Mouse (Mus musculus): ENCODE results near the gene Awat2.
"Not testable (repeated sequence)": the region's sequence is repeated elsewhere in the genome, so short reads cannot be mapped to it uniquely, and the experiment has no call there.

The Awat2 gene

DNA sequence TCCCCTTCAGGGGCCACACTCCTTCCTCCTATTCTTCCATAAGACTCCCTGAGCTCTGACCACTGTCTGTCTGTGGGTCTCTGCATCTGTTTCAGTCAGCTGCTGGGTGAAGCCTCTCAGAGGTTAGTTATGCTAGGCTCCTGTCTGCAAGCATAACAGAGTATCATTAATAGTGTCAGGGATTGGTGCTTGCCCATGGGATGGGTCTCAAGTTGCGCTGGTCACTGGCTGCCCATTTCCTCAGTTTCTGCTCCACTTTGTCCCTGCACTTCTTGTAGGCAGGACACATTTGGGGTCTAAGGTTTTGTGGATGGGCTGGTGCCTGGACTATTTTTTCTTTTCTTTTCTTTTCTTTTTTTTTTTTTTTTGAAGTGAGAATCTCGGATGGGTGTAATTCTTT, at the start of gene Awat2:
TSS of gene Awat2 (minus strand) at position 101 of the 400 bp plus-strand sequence.
- not testable (repeated sequence) for DNase-seq (ENCODE audit: low spot score)

GRCm38 (mm10) chrX:100480317-100480716, 37.8 kb upstream of the Awat2 start:
- peak; percentile 26 for DNase-seq (ENCODE audit: low spot score)

GRCm38 (mm10) chrX:100475569-100476223, 33.2 kb upstream of the Awat2 start:
- DNase-seq (ENCODE audit: low spot score), result no peak

DNA sequence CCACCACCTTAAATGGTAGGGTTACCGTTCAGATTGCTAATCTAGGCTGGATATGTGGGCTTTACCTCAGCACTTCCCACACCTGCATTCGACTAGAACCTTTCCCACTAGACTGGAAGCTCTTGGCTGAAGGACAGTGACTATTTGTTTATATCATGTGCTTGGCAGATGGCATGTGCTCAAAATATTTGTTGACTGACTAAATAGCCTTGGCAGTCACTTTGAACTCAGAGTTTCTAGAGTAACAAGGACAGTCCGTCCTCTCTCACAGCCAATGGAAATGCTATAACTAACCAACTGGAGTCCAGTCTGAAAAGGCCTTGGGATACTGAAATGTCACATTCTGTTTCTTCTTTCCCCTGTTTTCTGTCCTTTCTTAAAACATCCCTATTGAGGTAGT, 29.0 kb upstream of the Awat2 start:
- no peak for DNase-seq (ENCODE audit: low spot score)

DNA sequence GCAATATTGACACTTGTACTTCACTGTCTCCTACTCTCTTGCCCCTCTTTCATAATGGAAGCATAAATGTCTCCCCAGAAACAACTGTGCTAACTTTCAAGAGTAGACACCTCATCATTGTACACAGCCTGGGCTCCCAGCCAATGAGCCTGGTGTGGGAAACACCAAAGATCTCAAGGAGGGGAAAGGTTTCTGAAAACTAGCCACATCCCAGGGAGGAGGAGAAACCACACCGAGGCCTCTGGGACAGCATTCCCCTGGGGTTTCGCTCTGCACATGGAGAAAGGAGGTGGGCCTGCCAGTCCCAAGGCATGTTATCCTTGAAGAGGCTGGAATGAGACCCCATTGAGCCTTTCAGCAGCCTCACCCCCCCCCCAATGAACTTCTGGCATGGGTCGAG, 27.6 kb upstream of the Awat2 start:
- no peak for DNase-seq (ENCODE audit: low spot score)

GRCm38 (mm10) chrX:100468047-100468446, 25.5 kb upstream of the Awat2 start:
- DNase-seq (ENCODE audit: low spot score), result no peak

DNA sequence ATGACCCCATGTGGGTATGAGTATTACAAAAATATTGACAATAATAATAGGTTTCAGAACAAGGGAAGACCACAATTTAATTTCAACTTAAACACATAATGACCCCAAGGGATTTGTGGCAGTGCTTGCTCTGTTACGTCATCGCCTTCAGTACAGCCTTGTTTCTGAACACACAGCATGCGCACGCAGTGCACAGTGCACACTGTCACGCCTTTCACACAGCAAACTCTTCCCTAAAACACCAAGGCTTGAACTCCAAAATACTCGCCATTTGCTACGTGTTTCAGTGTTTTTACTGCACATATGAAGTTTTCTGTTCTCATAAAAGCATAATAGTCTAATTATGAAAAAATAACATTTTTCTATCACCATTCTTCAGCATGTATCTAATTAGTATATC, 1.0 kb upstream of the Awat2 start:
- DNase-seq (ENCODE audit: low spot score), result no peak

- no peak for DNase-seq (ENCODE audit: low spot score)
Observed at GRCm38 (mm10) chrX:100432311-100432710, 10.2 kb downstream of the Awat2 start.

DNA sequence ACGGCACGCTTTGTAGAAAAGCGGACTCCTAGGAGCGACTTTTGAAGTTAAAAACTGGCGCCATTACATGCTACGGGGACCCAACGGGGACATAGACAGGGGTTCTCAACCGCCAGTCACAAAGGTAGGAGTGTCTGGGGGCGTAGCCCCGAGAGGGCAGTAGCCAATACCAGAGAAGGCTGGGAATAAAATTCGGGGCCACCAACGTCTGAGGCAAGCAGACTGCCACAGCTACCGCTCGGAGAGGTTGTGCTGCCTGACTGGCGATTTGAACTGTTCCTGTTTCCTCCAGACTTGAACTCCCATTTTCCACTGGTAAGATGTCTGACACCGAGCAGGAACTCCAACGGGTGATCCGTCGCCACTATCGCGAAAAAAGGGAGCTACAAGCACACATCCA, 13.8 kb downstream of the Awat2 start, which contains the start of gene Otud6a:
TSS of gene Otud6a (plus strand) at position 321 of the 400 bp plus-strand sequence.
- no peak for DNase-seq (ENCODE audit: low spot score)

DNA sequence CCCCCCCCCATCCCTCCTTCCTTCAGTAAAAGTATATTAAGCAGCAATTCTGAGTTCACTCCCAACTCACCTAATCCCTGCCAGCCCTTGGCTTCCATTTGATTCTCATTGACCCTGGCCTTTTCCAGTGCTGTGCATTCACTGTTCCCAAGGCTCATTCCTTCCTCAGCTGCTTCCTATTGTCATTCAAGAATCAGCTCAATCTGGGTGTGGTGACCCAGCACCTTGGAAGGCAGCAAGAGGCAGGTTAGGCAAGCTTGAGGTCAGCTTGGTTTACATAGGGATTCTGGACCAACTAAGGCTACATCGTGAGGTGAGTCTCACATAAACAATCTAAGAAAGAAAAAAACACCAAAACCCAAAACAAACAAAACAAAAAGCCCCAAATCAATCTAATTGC, 33.3 kb downstream of the Awat2 start:
- DNase-seq (ENCODE audit: low spot score), result no peak

DNA sequence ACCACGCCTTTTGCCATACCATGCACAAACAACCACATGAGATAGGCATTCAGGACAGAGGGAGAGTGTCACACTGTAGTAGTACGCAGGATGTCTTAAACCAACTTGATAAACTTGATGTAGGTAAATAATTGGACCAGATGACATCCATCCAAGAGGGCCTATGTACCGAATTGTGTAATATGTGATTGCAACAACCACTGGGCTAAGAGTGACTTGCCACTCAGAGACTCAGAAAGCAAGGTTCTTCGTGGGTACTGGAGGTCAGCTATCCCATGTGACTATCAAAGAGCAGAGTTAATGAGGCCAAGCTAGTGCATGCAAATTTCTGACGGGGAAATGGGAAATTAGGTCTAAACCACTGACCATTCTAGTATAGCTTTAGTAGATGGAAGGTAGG, 40.9 kb downstream of the Awat2 start:
- no peak for DNase-seq (ENCODE audit: low spot score)

DNA sequence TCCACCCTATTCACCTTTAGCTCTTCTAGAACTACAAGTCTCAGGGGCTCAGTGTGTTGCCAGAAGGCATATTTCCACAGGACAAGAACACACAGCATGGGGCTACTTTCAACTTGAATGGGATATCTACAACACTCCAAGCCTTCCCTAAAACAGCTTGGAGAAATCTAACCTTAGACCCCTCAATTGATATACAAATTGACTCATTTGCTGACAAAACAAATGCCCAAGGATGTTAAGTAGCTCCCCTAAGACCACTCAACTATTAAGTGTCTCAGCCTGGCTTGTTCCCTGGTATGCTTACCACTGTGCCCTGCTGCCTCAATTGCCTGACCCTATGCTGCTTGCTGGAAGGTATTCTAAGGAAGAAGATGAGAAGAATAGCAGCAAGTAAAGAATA, 41.6 kb downstream of the Awat2 start:
- DNase-seq (ENCODE audit: low spot score), result no peak

DNA sequence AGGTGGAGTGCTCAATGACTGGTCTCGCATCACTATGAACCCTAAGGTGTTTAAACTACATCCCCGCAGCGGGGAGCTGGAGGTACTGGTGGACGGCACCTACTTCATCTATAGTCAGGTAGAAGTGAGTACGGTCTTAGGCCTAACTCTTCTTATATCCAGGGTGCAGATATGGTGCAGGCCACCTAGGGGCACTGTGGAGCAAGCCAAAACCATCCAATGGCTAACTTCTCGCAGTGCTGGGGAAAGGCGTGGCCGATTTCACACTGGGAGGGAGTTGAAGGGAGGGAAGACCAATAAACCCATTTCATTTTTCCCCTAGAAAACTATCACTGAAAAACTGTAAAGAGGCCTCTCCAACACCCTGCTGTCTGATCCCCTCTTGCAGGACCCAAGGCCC, 47.5 kb downstream of the Awat2 start:
- no peak for DNase-seq (ENCODE audit: low spot score)

DNA sequence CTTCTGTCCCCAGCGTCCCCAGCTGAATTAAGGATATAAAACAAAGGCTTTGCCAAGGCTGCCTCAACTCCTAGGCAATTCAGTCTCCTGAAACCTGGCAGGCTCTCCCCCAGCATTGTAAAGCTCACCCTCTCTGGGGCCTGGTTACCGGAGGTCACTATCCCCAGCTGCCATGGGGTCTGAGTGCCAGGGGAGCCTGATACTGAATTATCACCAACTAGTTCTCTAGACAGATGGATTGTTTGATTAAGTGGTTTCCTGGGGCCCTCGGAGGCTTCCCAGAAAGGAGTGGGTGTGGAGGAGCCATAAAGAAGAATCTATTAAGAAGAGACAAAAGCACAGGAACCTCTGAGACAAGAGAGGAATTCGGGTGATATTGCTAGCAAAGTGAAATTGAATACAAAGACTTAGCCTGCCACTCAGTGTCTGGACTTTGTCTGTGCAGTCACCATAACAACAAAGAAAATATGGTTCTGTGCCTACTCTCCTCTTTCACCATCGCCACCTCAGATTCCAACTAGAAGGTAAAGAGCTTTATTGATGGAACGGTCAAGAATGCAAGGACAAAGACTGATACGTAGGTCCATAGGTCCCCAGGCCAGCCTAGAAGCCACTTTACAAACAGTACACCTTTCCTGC, 48.2 kb downstream of the Awat2 start:
- no peak for DNase-seq (ENCODE audit: low spot score)

DNA sequence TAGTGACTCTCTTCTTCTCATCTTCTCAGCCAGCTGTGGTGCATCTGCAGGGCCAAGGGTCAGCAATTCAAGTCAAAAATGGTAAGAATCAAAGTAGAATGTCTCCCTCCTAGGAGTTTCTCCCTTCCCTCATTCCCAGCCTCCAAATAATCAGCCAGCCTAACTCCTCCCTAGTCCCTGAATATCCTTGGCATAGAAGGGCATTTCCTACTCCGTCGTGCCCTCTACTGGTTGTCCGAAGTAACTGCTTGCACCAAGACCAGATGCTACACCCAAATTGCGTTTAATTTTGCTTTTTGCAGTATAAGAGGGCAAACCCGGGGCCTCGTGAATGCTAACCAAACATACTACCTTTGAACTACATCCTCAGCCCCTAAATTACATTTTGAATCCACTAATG, 50.2 kb downstream of the Awat2 start:
- DNase-seq (ENCODE audit: low spot score), result no peak

DNA sequence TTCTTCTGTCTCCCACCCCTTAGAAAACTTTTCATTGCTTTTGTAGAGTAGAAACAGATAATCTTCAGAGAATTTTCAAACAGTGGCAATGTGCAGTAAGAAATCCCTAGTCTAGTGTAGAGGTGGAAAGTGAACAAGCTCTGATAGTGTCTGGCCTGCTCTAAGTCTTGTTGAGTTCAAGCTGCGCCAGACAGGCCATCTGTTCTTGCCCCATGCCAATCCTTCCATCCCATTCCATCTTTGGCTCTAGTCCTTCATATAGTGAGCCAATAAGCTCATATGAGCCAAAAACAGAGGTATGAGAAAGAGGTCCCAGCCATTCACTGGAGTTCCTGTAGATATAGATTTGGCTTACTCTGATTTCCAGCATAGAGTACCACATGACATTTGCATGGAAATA, 52.6 kb downstream of the Awat2 start:
- no peak for DNase-seq (ENCODE audit: low spot score)

- no peak for DNase-seq (ENCODE audit: low spot score)
Observed at GRCm38 (mm10) chrX:100356974-100357373, 85.5 kb downstream of the Awat2 start.
